Mouse (Mus musculus) thymus, adult 2 months (tissue): ENCODE measurements at regions not wholly inside any gene's neighbourhood (a gene's known extent, or its start where the extent isn't known, plus 50 kb on each side); places are given as distances from the start of the nearest gene placed in this dataset.

ENCODE experiments used
- CTCF ChIP-seq: fragments of 200-500 bp; IDR thresholded peaks from 2 replicates; pipeline ENCODE4 v1.5.1; 2012; ENCODE audit warnings: mild to moderate bottlenecking, control low read depth, low read length, moderate library complexity, borderline replicate concordance; ENCODE audit not compliant: control insufficient read depth, poor library complexity, insufficient read depth; ENCODE audit errors: extremely low read depth
- POLR2A ChIP-seq: fragments of 200-500 bp; IDR thresholded peaks from 2 replicates; pipeline ENCODE4 v1.6.1; 2012; ENCODE audit warnings: mild to moderate bottlenecking, low read length, control low read depth, moderate library complexity; ENCODE audit not compliant: control insufficient read depth, poor library complexity, insufficient read depth; ENCODE audit errors: extremely low read depth

- TF ChIP-seq CTCF, result no peak
- no peak for TF ChIP-seq POLR2A
Observed at GRCm38 (mm10) chr11:112988900-112989299, 206.9 kb downstream of the Sox9 start.
